Mouse (Mus musculus) midbrain, embryonic 10.5 days (tissue): ENCODE data around the gene Mrvi1. TPM values are rescaled to one million over a fixed set of nuclear protein-coding genes. Genes with fewer than 3 reads are reported as not detected.

ENCODE experiments used
- DNase-seq: peaks from one replicate; pipeline ENCODE4 v3.0.0-alpha.2; 2017; ENCODE audit warnings: low spot score
- H3K27ac ChIP-seq: fragments of 300-500 bp; sonication (generic); replicated peaks from 2 replicates; pipeline ENCODE4 v1.5.1; 2016; ENCODE audit warnings: mild to moderate bottlenecking
- H3K27me3 ChIP-seq: fragments of 300-500 bp; sonication (generic); 2 replicates; pipeline ENCODE4 v1.6.1; 2016; ENCODE audit warnings: low read depth, mild to moderate bottlenecking; ENCODE audit not compliant: poor library complexity, severe bottlenecking
- H3K36me3 ChIP-seq: fragments of 300-500 bp; sonication (generic); 2 replicates; pipeline ENCODE4 v1.6.1; 2016; ENCODE audit warnings: mild to moderate bottlenecking, moderate library complexity
- H3K4me1 ChIP-seq: fragments of 300-500 bp; sonication (generic); 2 replicates; pipeline ENCODE4 v1.6.1; 2016
- H3K4me3 ChIP-seq: fragments of 300-500 bp; sonication (generic); 2 replicates; pipeline ENCODE4 v1.5.1; 2016; ENCODE audit warnings: mild to moderate bottlenecking, moderate library complexity
- H3K9me3 ChIP-seq: fragments of 300-500 bp; sonication (generic); replicated peaks from 2 replicates; pipeline ENCODE4 v1.6.1; 2016; ENCODE audit warnings: mild to moderate bottlenecking
- WGBS: fragments of 180-500 bp; shearing (Covaris S2); methylation state at CpG from one replicate; pipeline ENCODE4 v1.1.7; 2016; 5-methylcytosine and 5-hydroxymethylcytosine counted together
- polyA plus RNA-seq: library from polyadenylated mRNA; unstranded; fragments of >200 nt; fragmentation: Nextera tagmentation; extraction: Ambion mirVana; gene quantifications from 2 replicates; pipeline ENCODE4 v1.2.1, GENCODE M21; 2016

The Mrvi1 gene
- polyA plus RNA-seq, 1 experiment from 2014 or later = 1.0 TPM

GRCm38 (mm10) chr7:110893943-110894610 lies 88.2 kb downstream of the Mrvi1 start:
- no peak overlapping the region for H3K27ac ChIP-seq
- WGBS = 83% methylated on average over 10 of the region's 10 CpGs
- no peaks in the 10 kb centered on the region for H3K27me3 ChIP-seq
- H3K9me3 ChIP-seq = no peaks in the 10 kb centered on the region
- DNase-seq = no peak
- no peak overlapping the region for H3K4me3 ChIP-seq
- H3K36me3 ChIP-seq = no peaks in the 10 kb centered on the region
- H3K4me1 ChIP-seq = 0 out of 2 replicates have a peak, but pooled peaks cover 3% of the 10 kb centered on the region

- Histone ChIP-seq H3K27ac (no peak overlapping the region), H3K27me3 (no peaks in the 10 kb centered on the region), H3K36me3 (no peaks in the 10 kb centered on the region), H3K9me3 (no peaks in the 10 kb centered on the region), H3K4me3 (no peak overlapping the region), H3K4me1 (0 out of 2 replicates have a peak, but pooled peaks cover 3% of the 10 kb centered on the region)
- 78% methylated on average over 9 of the region's 9 CpGs for WGBS
- DNase-seq = no peak
These were observed 90.7 kb downstream of the Mrvi1 start for GRCm38 (mm10) chr7:110891501-110891986.

GRCm38 (mm10) chr7:110881746-110882333 lies 100.4 kb downstream of the Mrvi1 start:
- H3K27ac ChIP-seq = no peak overlapping the region
- no peaks in the 10 kb centered on the region for H3K27me3 ChIP-seq
- H3K4me1 ChIP-seq = no peaks in the 10 kb centered on the region
- H3K4me3 ChIP-seq = no peak overlapping the region
- WGBS = 81% methylated on average over 2 of the region's 2 CpGs
- H3K36me3 ChIP-seq = no peaks in the 10 kb centered on the region
- no peak for DNase-seq
- no peaks in the 10 kb centered on the region for H3K9me3 ChIP-seq

GRCm38 (mm10) chr7:110878028-110878427 lies 104.2 kb downstream of the Mrvi1 start:
- Histone ChIP-seq H3K27me3 (no peaks in the 10 kb centered on the region), H3K4me1 (no peaks in the 10 kb centered on the region)
- 92% methylated on average over 4 of the region's 4 CpGs for WGBS

GRCm38 (mm10) chr7:110876965-110877364 lies 105.3 kb downstream of the Mrvi1 start:
- Histone ChIP-seq H3K27ac (no peak overlapping the region), H3K27me3 (no peaks in the 10 kb centered on the region), H3K9me3 (no peaks in the 10 kb centered on the region), H3K4me1 (no peaks in the 10 kb centered on the region), H3K4me3 (no peak overlapping the region), H3K36me3 (no peaks in the 10 kb centered on the region)
- DNase-seq = no peak
- WGBS = 90% methylated on average over 4 of the region's 4 CpGs

More at GRCm38 (mm10) chr7:110878028-110878427, 104.2 kb downstream of the Mrvi1 start:
- no peak overlapping the region for H3K4me3 ChIP-seq
- no peak overlapping the region for H3K27ac ChIP-seq
- DNase-seq = no peak
- no peaks in the 10 kb centered on the region for H3K36me3 ChIP-seq
- H3K9me3 ChIP-seq = no peaks in the 10 kb centered on the region

- Histone ChIP-seq H3K27ac (no peak overlapping the region), H3K27me3 (no peaks in the 10 kb centered on the region), H3K9me3 (no peaks in the 10 kb centered on the region), H3K4me1 (peaks cover 12% of the 10 kb centered on the region), H3K4me3 (no peak overlapping the region), H3K36me3 (no peaks in the 10 kb centered on the region)
- WGBS = 53% methylated on average over 5 of the region's 5 CpGs
- DNase-seq = no peak
These were observed 113.5 kb downstream of the Mrvi1 start for GRCm38 (mm10) chr7:110868807-110869206.

- DNase-seq = no peak
- Histone ChIP-seq H3K4me3 (no peak overlapping the region), H3K4me1 (peaks cover 12% of the 10 kb centered on the region), H3K27me3 (no peaks in the 10 kb centered on the region), H3K9me3 (no peaks in the 10 kb centered on the region), H3K36me3 (no peaks in the 10 kb centered on the region), H3K27ac (no peak overlapping the region)
- 87% methylated on average over 6 of the region's 6 CpGs for WGBS
These were observed 115.1 kb downstream of the Mrvi1 start for GRCm38 (mm10) chr7:110867116-110867515.

GRCm38 (mm10) chr7:110866021-110866420 lies 116.2 kb downstream of the Mrvi1 start:
- no peak for DNase-seq
- Histone ChIP-seq H3K36me3 (no peaks in the 10 kb centered on the region), H3K27ac (no peak overlapping the region), H3K27me3 (no peaks in the 10 kb centered on the region), H3K9me3 (no peaks in the 10 kb centered on the region), H3K4me3 (no peak overlapping the region), H3K4me1 (peaks cover 12% of the 10 kb centered on the region)
- 94% methylated on average over 3 of the region's 3 CpGs for WGBS

- Histone ChIP-seq H3K36me3 (no peaks in the 10 kb centered on the region), H3K9me3 (no peaks in the 10 kb centered on the region), H3K27me3 (no peaks in the 10 kb centered on the region), H3K27ac (no peak overlapping the region), H3K4me1 (peaks cover 12% of the 10 kb centered on the region), H3K4me3 (no peak overlapping the region)
- DNase-seq = no peak
- WGBS = 93% methylated on average over 6 of the region's 6 CpGs
These were observed 116.7 kb downstream of the Mrvi1 start for GRCm38 (mm10) chr7:110865570-110865969.

- Histone ChIP-seq H3K27ac (peak overlapping the region; percentile 47; the same call in 1 of the 2 replicates), H3K36me3 (no peaks in the 10 kb centered on the region), H3K9me3 (no peaks in the 10 kb centered on the region), H3K4me1 (peaks cover 12% of the 10 kb centered on the region), H3K4me3 (no peak overlapping the region), H3K27me3 (no peaks in the 10 kb centered on the region)
- peak; percentile 19 for DNase-seq
- 51% methylated on average over 10 of the region's 10 CpGs for WGBS
These were observed 117.2 kb downstream of the Mrvi1 start for GRCm38 (mm10) chr7:110865038-110865437.

GRCm38 (mm10) chr7:110862751-110863289 lies 119.4 kb downstream of the Mrvi1 start, which contains the start of gene Lyve1:
Gene Lyve1, minus strand, starts transcription at chr7:110863239.
- H3K27me3 ChIP-seq = no peaks in the 10 kb centered on the region
- H3K4me1 ChIP-seq = peaks cover 7% of the 10 kb centered on the region
- no peak for DNase-seq
- H3K27ac ChIP-seq = no peak within 1 kb of the TSS
- 88% methylated on average over 12 of the region's 12 CpGs for WGBS
- H3K9me3 ChIP-seq = no peaks in the 10 kb centered on the region
- no peaks in the 10 kb centered on the region for H3K36me3 ChIP-seq
- H3K4me3 ChIP-seq = no peak within 1 kb of the TSS

GRCm38 (mm10) chr7:110860129-110860528 lies 122.1 kb downstream of the Mrvi1 start:
- 85% methylated on average over 5 of the region's 5 CpGs for WGBS
- no peaks in the 10 kb centered on the region for H3K36me3 ChIP-seq

GRCm38 (mm10) chr7:110855604-110856003 lies 126.7 kb downstream of the Mrvi1 start:
- H3K4me3 ChIP-seq = no peak overlapping the region
- no peak for DNase-seq
- WGBS = 77% methylated on average over 1 of the region's 1 CpGs
- H3K27ac ChIP-seq = 0 out of 2 replicates have a peak overlapping the region, but pooled peaks have one; percentile 20
- H3K36me3 ChIP-seq = no peaks in the 10 kb centered on the region
- no peaks in the 10 kb centered on the region for H3K9me3 ChIP-seq
- no peaks in the 10 kb centered on the region for H3K27me3 ChIP-seq
- H3K4me1 ChIP-seq = peaks cover 38% of the 10 kb centered on the region

More at GRCm38 (mm10) chr7:110860129-110860528, 122.1 kb downstream of the Mrvi1 start:
- H3K27ac ChIP-seq = no peak overlapping the region
- no peak for DNase-seq
- peaks cover 21% of the 10 kb centered on the region for H3K4me1 ChIP-seq
- H3K4me3 ChIP-seq = no peak overlapping the region
- H3K9me3 ChIP-seq = no peaks in the 10 kb centered on the region
- no peaks in the 10 kb centered on the region for H3K27me3 ChIP-seq
